Comparison of ENCODE assay signal across 12 mouse cellular contexts in the genomic region with DNA sequence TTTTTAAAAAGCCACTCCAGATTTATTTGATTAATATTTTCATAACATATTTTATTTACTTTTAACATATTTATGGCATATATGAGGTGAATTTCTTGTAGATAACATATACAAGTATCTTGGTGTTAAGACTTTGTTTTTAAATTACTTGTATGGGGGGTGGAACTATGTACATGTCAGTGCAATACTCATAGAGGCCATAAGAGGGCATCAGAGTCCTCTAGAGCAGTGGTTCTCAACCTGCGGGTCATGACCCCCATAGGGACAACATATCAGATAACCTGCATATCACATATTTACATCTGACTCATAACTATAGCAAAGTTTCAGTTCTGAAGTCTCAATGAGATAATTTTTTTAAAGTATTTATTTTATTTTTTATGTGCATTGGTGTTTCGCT. TPM values are rescaled to one million over a fixed set of nuclear protein-coding genes. Genes with fewer than 3 reads are reported as not detected.
DNase-seq lines count a peak whose midpoint lies in the region; ATAC-seq and TF ChIP-seq lines count a peak whose summit lies in the region.
"Had no signal": no experiment of that assay in that cellular context is flagged by ENCODE, and none has a peak within 500 bp of the region (broad histone marks: within the 10 kb centered on the region; RNA-seq: fewer than 3 reads in every experiment).

No protein-coding gene starts in this region.

- H3K4me3 ChIP-seq in heart, postnatal 0 days (ENCODE audit: low read depth, low read length), result no peak overlapping the region
- H3K4me3 ChIP-seq in heart, embryonic 12.5 days, result no peak overlapping the region
- H3K4me3 ChIP-seq in midbrain, embryonic 11.5 days (ENCODE audit: low read depth, low read length), result no peak overlapping the region
- H3K4me3 ChIP-seq in hindbrain, embryonic 14.5 days (replicated peaks; ENCODE audit: low read length), result no peak overlapping the region
- H3K4me3 ChIP-seq: stomach, embryonic 15.5 days had no signal

- no peak for DNase-seq in heart, postnatal 0 days (ENCODE audit: low spot score)
- peak; percentile 47 for DNase-seq in 3T3-L1 (ENCODE audit: low read depth, low spot score)
- peak; percentile 69 for DNase-seq in ES-CJ7 (ENCODE audit: low read depth, low spot score)
- DNase-seq in midbrain, embryonic 11.5 days (ENCODE audit: low spot score, missing footprints), result no peak
- no peak for DNase-seq in embryo, embryonic 9.5 days (ENCODE audit: extremely low spot score)
- no peak for DNase-seq in hindbrain, embryonic 14.5 days (ENCODE audit: low spot score)
- DNase-seq: cerebellum, postnatal 36 days; kidney, adult 18-20 months had no signal

- no peak for TF ChIP-seq EP300 in heart, postnatal 0 days (IDR thresholded peaks at IDR 0.05; ENCODE audit: low read depth)

- H3K9me3 ChIP-seq in heart, postnatal 0 days (replicated peaks; ENCODE audit: control insufficient read depth, low read length), result no peaks in the 10 kb centered on the region
- H3K9me3 ChIP-seq in heart, embryonic 12.5 days (replicated peaks), result no peaks in the 10 kb centered on the region; the same call in 1 of the 2 replicates
- no peaks in the 10 kb centered on the region for H3K9me3 ChIP-seq in midbrain, embryonic 11.5 days (ENCODE audit: control insufficient read depth, low read length)
- no peaks in the 10 kb centered on the region for H3K9me3 ChIP-seq in hindbrain, embryonic 14.5 days (ENCODE audit: control insufficient read depth, low read length)
- H3K9me3 ChIP-seq: stomach, embryonic 15.5 days had no signal

- H3K9ac ChIP-seq in heart, postnatal 0 days (replicated peaks; ENCODE audit: low read depth, low read length), result no peak overlapping the region
- no peak overlapping the region for H3K9ac ChIP-seq in heart, embryonic 12.5 days
- H3K9ac ChIP-seq in midbrain, embryonic 11.5 days (ENCODE audit: low read length), result no peak overlapping the region
- H3K9ac ChIP-seq in hindbrain, embryonic 14.5 days, result no peak overlapping the region
- H3K9ac ChIP-seq: stomach, embryonic 15.5 days had no signal

- no peaks in the 10 kb centered on the region for H3K4me1 ChIP-seq in heart, postnatal 0 days (ENCODE audit: control insufficient read depth, insufficient read depth)
- peaks cover 13% of the 10 kb centered on the region; the same call in 1 of the 2 replicates for H3K4me1 ChIP-seq in heart, embryonic 12.5 days (replicated peaks)
- no peaks in the 10 kb centered on the region for H3K4me1 ChIP-seq in midbrain, embryonic 11.5 days (ENCODE audit: control insufficient read depth, insufficient read depth, low read length)
- H3K4me1 ChIP-seq in hindbrain, embryonic 14.5 days (replicated peaks; ENCODE audit: control insufficient read depth, insufficient read depth, low read length), result no peaks in the 10 kb centered on the region
- H3K4me1 ChIP-seq: stomach, embryonic 15.5 days had no signal

- no peaks in the 10 kb centered on the region for H3K27me3 ChIP-seq in heart, postnatal 0 days (ENCODE audit: control insufficient read depth, insufficient read depth, low read length)
- H3K27me3 ChIP-seq in heart, embryonic 12.5 days (replicated peaks), result no peaks in the 10 kb centered on the region
- H3K27me3 ChIP-seq in midbrain, embryonic 11.5 days (ENCODE audit: control insufficient read depth, insufficient read depth, low read length), result no peaks in the 10 kb centered on the region
- no peaks in the 10 kb centered on the region for H3K27me3 ChIP-seq in hindbrain, embryonic 14.5 days (ENCODE audit: control insufficient read depth, insufficient read depth, low read length)
- H3K27me3 ChIP-seq: stomach, embryonic 15.5 days had no signal

- peak; percentile 36 for TF ChIP-seq CTCF in heart, postnatal 0 days (IDR thresholded peaks at IDR 0.05; ENCODE audit: low read depth)

- 80% methylated on average over 2 of the region's 2 CpGs for WGBS in heart, postnatal 0 days
- 82% methylated on average over 2 of the region's 2 CpGs for WGBS in heart, embryonic 12.5 days
- 88% methylated on average over 2 of the region's 2 CpGs for WGBS in midbrain, embryonic 11.5 days
- WGBS in hindbrain, embryonic 14.5 days, result 80% methylated on average over 2 of the region's 2 CpGs

- no peak for ATAC-seq in heart, postnatal 0 days (ENCODE audit: insufficient read depth, low read depth)
- ATAC-seq in heart, embryonic 12.5 days (ENCODE audit: insufficient number of reproducible peaks, low FRiP score), result no peak
- ATAC-seq in granulocyte monocyte progenitor cell, adult 5-6 weeks (replicated peaks; ENCODE audit: poor library complexity, severe bottlenecking), result peak; percentile 87
- ATAC-seq in midbrain, embryonic 11.5 days (ENCODE audit: low FRiP score), result no peak
- ATAC-seq in hindbrain, embryonic 14.5 days (ENCODE audit: low FRiP score), result no peak

- no peaks in the 10 kb centered on the region for H3K36me3 ChIP-seq in heart, postnatal 0 days (replicated peaks; ENCODE audit: control insufficient read depth, insufficient read depth, low read length)
- H3K36me3 ChIP-seq in heart, embryonic 12.5 days, result no peaks in the 10 kb centered on the region
- H3K36me3 ChIP-seq in midbrain, embryonic 11.5 days (ENCODE audit: control insufficient read depth, insufficient read depth, low read length), result no peaks in the 10 kb centered on the region
- no peaks in the 10 kb centered on the region for H3K36me3 ChIP-seq in hindbrain, embryonic 14.5 days (replicated peaks; ENCODE audit: control insufficient read depth, insufficient read depth)
- H3K36me3 ChIP-seq: stomach, embryonic 15.5 days had no signal

- H3K4me2 ChIP-seq in heart, postnatal 0 days (ENCODE audit: low read depth, low read length), result no peak overlapping the region
- H3K4me2 ChIP-seq in heart, embryonic 12.5 days, result no peak overlapping the region
- no peak overlapping the region for H3K4me2 ChIP-seq in midbrain, embryonic 11.5 days
- H3K4me2 ChIP-seq in hindbrain, embryonic 14.5 days (replicated peaks), result no peak overlapping the region
- H3K4me2 ChIP-seq: stomach, embryonic 15.5 days had no signal

- H3K27ac ChIP-seq in heart, postnatal 0 days (ENCODE audit: low read depth), result no peak overlapping the region
- no peak overlapping the region for H3K27ac ChIP-seq in heart, embryonic 12.5 days (ENCODE audit: poor library complexity, severe bottlenecking)
- no peak overlapping the region for H3K27ac ChIP-seq in midbrain, embryonic 11.5 days (ENCODE audit: low read depth, low read length)
- no peak overlapping the region for H3K27ac ChIP-seq in hindbrain, embryonic 14.5 days
- H3K27ac ChIP-seq: stomach, embryonic 15.5 days had no signal

RNA-seq across cellular contexts. Expression of gene Gnb5, which starts 6.7 kb away (rescaled TPM):
- 62.7 and 78.1 TPM in 2 replicates for total RNA-seq in heart, postnatal 0 days (2014; rRNA removed; ENCODE audit: low replicate concordance)
- polyA plus RNA-seq in heart, postnatal 0 days (2015; fragmentation: Nextera tagmentation; extraction: Ambion mirVana), result 68.1 and 74.9 TPM in 2 replicates
- 58.0 and 59.2 TPM in 2 replicates for polyA plus RNA-seq in heart, embryonic 12.5 days (2016; fragmentation: Nextera tagmentation; extraction: Ambion mirVana)
- 4.1 and 5.0 TPM in 2 replicates for total RNA-seq in granulocyte monocyte progenitor cell, adult 5-6 weeks (2014; fragmentation: Nextera tagmentation)
- 2.7 and 2.8 TPM in 2 replicates for total RNA-seq in granulocyte monocyte progenitor cell, adult 5-6 weeks (2017)
- 33.1 and 34.4 TPM in 2 replicates for polyA plus RNA-seq in midbrain, embryonic 11.5 days (2014; fragmentation: Nextera tagmentation; extraction: Ambion mirVana)
- polyA plus RNA-seq in hindbrain, embryonic 14.5 days (2014; fragmentation: Nextera tagmentation; extraction: Ambion mirVana), result 89.7 and 94.9 TPM in 2 replicates

RNA-seq across cellular contexts. Expression of gene Bcl2l10, which starts 48.2 kb away (rescaled TPM):
- total RNA-seq in heart, postnatal 0 days (2014; rRNA removed; ENCODE audit: low replicate concordance), result not detected in 2 replicates
- polyA plus RNA-seq in heart, postnatal 0 days (2015; fragmentation: Nextera tagmentation; extraction: Ambion mirVana), result not detected in 2 replicates
- not detected in 2 replicates for polyA plus RNA-seq in heart, embryonic 12.5 days (2016; fragmentation: Nextera tagmentation; extraction: Ambion mirVana)
- not detected in 2 replicates for total RNA-seq in granulocyte monocyte progenitor cell, adult 5-6 weeks (2014; fragmentation: Nextera tagmentation)
- total RNA-seq in granulocyte monocyte progenitor cell, adult 5-6 weeks (2017), result not detected in 2 replicates
- not detected in 2 replicates for polyA plus RNA-seq in midbrain, embryonic 11.5 days (2014; fragmentation: Nextera tagmentation; extraction: Ambion mirVana)
- polyA plus RNA-seq in hindbrain, embryonic 14.5 days (2014; fragmentation: Nextera tagmentation; extraction: Ambion mirVana), result not detected in 2 replicates
- total RNA-seq: heart, adult 8-10 months had no signal
- polyA plus RNA-seq: stomach, embryonic 15.5 days had no signal

Comparison
In these comparisons a context has a peak if more than half of its experiments do, and no peak if none do; other contexts are left out.
1. DNase-seq: peak in 3T3-L1 (single experiment) and ES-CJ7 (single experiment); none in heart, postnatal 0 days (single experiment), midbrain, embryonic 11.5 days (single experiment), embryo, embryonic 9.5 days (single experiment) and hindbrain, embryonic 14.5 days (single experiment).